In the genomic region with DNA sequence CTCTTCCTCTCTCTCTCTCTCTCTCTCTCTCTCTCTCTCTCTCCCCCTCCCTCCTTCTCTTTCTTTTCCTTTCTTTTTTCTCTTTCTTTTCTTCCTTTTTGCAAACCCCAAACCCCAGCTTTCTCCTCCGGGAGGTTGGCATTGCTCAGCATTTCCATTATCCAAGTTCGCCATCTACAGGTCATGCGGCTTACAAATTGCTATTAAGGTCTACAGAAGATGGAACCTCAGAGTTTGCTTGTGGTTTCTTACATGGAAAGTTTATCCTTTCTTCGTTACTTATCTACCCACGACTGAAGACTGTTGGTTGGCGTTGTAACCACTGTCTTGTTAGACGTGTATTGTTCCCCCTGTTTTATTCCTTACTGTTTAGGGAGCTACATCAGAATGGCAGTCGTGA, we compare ENCODE assay signal across 8 mouse cellular contexts. TPM values are rescaled to one million over a fixed set of nuclear protein-coding genes. Genes with fewer than 3 reads are reported as not detected.
DNase-seq lines count a peak whose midpoint lies in the region; ATAC-seq lines count a peak whose summit lies in the region.

No protein-coding gene starts in this region.

- no peak overlapping the region for H3K9ac ChIP-seq in hindbrain, embryonic 13.5 days
- no peak overlapping the region for H3K9ac ChIP-seq in forebrain, embryonic 15.5 days (replicated peaks)

- DNase-seq in hindbrain, embryonic 10.5 days (ENCODE audit: low spot score), result peak; percentile 34
- DNase-seq in B cell, adult 2 months, result peak; percentile 16 to 29
- peak; percentile 42 for DNase-seq in layer of hippocampus, adult 9-10 months (ENCODE audit: low spot score)
- DNase-seq in retina, embryonic 14.5 days (ENCODE audit: low spot score), result peak; percentile 88
- DNase-seq in testis, postnatal 14 days (ENCODE audit: low spot score), result no peak

- H3K4me1 ChIP-seq in hindbrain, embryonic 10.5 days (replicated peaks), result peaks cover 13% of the 10 kb centered on the region
- peaks cover 9% of the 10 kb centered on the region for H3K4me1 ChIP-seq in hindbrain, embryonic 13.5 days (replicated peaks)
- H3K4me1 ChIP-seq in forebrain, embryonic 15.5 days, result peaks cover 8% of the 10 kb centered on the region; the same call in 1 of the 2 replicates

- H3K27me3 ChIP-seq in hindbrain, embryonic 10.5 days (ENCODE audit: insufficient read depth, poor library complexity, severe bottlenecking), result peaks cover 90% of the 10 kb centered on the region
- peaks cover 83% of the 10 kb centered on the region for H3K27me3 ChIP-seq in hindbrain, embryonic 13.5 days
- H3K27me3 ChIP-seq in forebrain, embryonic 15.5 days, result peaks cover 3% of the 10 kb centered on the region; the same call in 1 of the 2 replicates

- no peak for ATAC-seq in hindbrain, embryonic 13.5 days (ENCODE audit: low FRiP score)
- ATAC-seq in activated CD4-positive, CD25-positive, alpha-beta regulatory T cell, adult 4 months, result peak; percentile 43
- ATAC-seq in forebrain, embryonic 15.5 days (replicated peaks), result peak; percentile 82

- H3K9me3 ChIP-seq in hindbrain, embryonic 10.5 days, result no peaks in the 10 kb centered on the region
- H3K9me3 ChIP-seq in hindbrain, embryonic 13.5 days, result no peaks in the 10 kb centered on the region
- no peaks in the 10 kb centered on the region for H3K9me3 ChIP-seq in forebrain, embryonic 15.5 days

- no peak overlapping the region for H3K4me3 ChIP-seq in hindbrain, embryonic 10.5 days
- no peak overlapping the region for H3K4me3 ChIP-seq in hindbrain, embryonic 13.5 days
- H3K4me3 ChIP-seq in forebrain, embryonic 15.5 days, result no peak overlapping the region

- H3K36me3 ChIP-seq in hindbrain, embryonic 10.5 days, result no peaks in the 10 kb centered on the region
- H3K36me3 ChIP-seq in hindbrain, embryonic 13.5 days, result no peaks in the 10 kb centered on the region
- H3K36me3 ChIP-seq in forebrain, embryonic 15.5 days, result no peaks in the 10 kb centered on the region

- H3K27ac ChIP-seq in hindbrain, embryonic 10.5 days, result peak overlapping the region; percentile 72; the same call in 1 of the 2 replicates
- no peak overlapping the region for H3K27ac ChIP-seq in hindbrain, embryonic 13.5 days
- H3K27ac ChIP-seq in forebrain, embryonic 15.5 days (replicated peaks), result peak overlapping the region; percentile 71

- H3K4me2 ChIP-seq in hindbrain, embryonic 13.5 days, result no peak overlapping the region
- no peak overlapping the region for H3K4me2 ChIP-seq in forebrain, embryonic 15.5 days (replicated peaks)

- WGBS in hindbrain, embryonic 10.5 days, result 22% methylated on average over 8 of the region's 8 CpGs
- 20% methylated on average over 8 of the region's 8 CpGs for WGBS in hindbrain, embryonic 13.5 days
- 11% methylated on average over 8 of the region's 8 CpGs for WGBS in forebrain, embryonic 15.5 days

RNA-seq across cellular contexts. Expression of a gene that starts 21.1 kb away (rescaled TPM):
- polyA plus RNA-seq in hindbrain, embryonic 10.5 days (2016; fragmentation: Nextera tagmentation; extraction: Ambion mirVana), result 1.1 and 1.4 TPM in 2 replicates
- polyA plus RNA-seq in hindbrain, embryonic 13.5 days (2015; fragmentation: Nextera tagmentation; extraction: Ambion mirVana), result 0.79 and 1.3 TPM in 2 replicates
- under 1 TPM; 0.19 to 0.51 TPM for polyA plus RNA-seq in activated CD4-positive, CD25-positive, alpha-beta regulatory T cell, adult 4 months (2017; shearing (Covaris generic))
- polyA plus RNA-seq in forebrain, embryonic 15.5 days (2015; fragmentation: Nextera tagmentation; extraction: Ambion mirVana), result 0.78 and 1.0 TPM in 2 replicates

RNA-seq across cellular contexts. Expression of a gene that starts 30.4 kb away (rescaled TPM):
- 2.0 and 2.3 TPM in 2 replicates for polyA plus RNA-seq in hindbrain, embryonic 10.5 days (2016; fragmentation: Nextera tagmentation; extraction: Ambion mirVana)
- polyA plus RNA-seq in hindbrain, embryonic 13.5 days (2015; fragmentation: Nextera tagmentation; extraction: Ambion mirVana), result 3.5 and 4.7 TPM in 2 replicates
- under 1 TPM in 1 of 2 experiments, not detected in 1; 0.42 TPM for polyA plus RNA-seq in activated CD4-positive, CD25-positive, alpha-beta regulatory T cell, adult 4 months (2017; shearing (Covaris generic))
- polyA plus RNA-seq in forebrain, embryonic 15.5 days (2015; fragmentation: Nextera tagmentation; extraction: Ambion mirVana), result 4.8 and 5.5 TPM in 2 replicates
